Mouse (Mus musculus) bone marrow, adult 2 months (tissue): ENCODE results near the gene Lgi4. TPM values are rescaled to one million over a fixed set of nuclear protein-coding genes. Genes with fewer than 3 reads are reported as not detected.

Source experiments
- H3K27ac ChIP-seq: fragments of 200-500 bp; 2 replicates; pipeline ENCODE4 v1.5.1; 2012; ENCODE audit warnings: low read depth, mild to moderate bottlenecking, control low read depth, inconsistent platforms, low read length; ENCODE audit not compliant: control insufficient read depth, poor library complexity, insufficient read depth
- H3K4me1 ChIP-seq: fragments of 200-500 bp; 2 replicates; pipeline ENCODE4 v1.6.1; 2011; ENCODE audit warnings: low read length; ENCODE audit not compliant: control insufficient read depth, insufficient read depth
- H3K4me3 ChIP-seq: fragments of 200-500 bp; replicated peaks from 2 replicates; pipeline ENCODE3; 2011; ENCODE audit warnings: mild to moderate bottlenecking, low read depth, low read length, control low read depth; ENCODE audit not compliant: control insufficient read depth
- CTCF ChIP-seq: fragments of 200-500 bp; IDR thresholded peaks from 2 replicates; pipeline ENCODE4 v1.5.1; 2011; ENCODE audit warnings: low read length, control low read depth; ENCODE audit not compliant: control insufficient read depth, insufficient read depth
- POLR2A ChIP-seq: fragments of 200-500 bp; IDR thresholded peaks from 2 replicates; pipeline ENCODE4 v1.6.1; 2011; ENCODE audit warnings: low read depth, mild to moderate bottlenecking, control low read depth, low read length, borderline replicate concordance; ENCODE audit not compliant: control insufficient read depth
- WGBS: fragments of 180-500 bp; shearing (Covaris S2); methylation state at CpG from one replicate; pipeline ENCODE4 v1.1.7; 2018; 5-methylcytosine and 5-hydroxymethylcytosine counted together
- polyA plus RNA-seq: library from polyadenylated mRNA; stranded (reverse); fragments of >200 nt; gene quantifications from 2 replicates; pipeline ENCODE4 v1.2.4, GENCODE M21; 2011; ENCODE audit warnings: low replicate concordance; ENCODE audit not compliant: missing spikeins, insufficient read depth, insufficient read length

The Lgi4 gene
- polyA plus RNA-seq, 1 experiment: 2.3 TPM

- H3K4me1 ChIP-seq: no peaks in the 10 kb centered on the region
- H3K27ac ChIP-seq: no peak overlapping the region
- no peak overlapping the region for H3K4me3 ChIP-seq
- no peak for TF ChIP-seq POLR2A
- no peak for TF ChIP-seq CTCF
- 17% methylated on average over 5 of the region's 5 CpGs for WGBS
Measured at GRCm38 (mm10) chr7:31049135-31049845, 9.9 kb upstream of the Lgi4 start.

DNA sequence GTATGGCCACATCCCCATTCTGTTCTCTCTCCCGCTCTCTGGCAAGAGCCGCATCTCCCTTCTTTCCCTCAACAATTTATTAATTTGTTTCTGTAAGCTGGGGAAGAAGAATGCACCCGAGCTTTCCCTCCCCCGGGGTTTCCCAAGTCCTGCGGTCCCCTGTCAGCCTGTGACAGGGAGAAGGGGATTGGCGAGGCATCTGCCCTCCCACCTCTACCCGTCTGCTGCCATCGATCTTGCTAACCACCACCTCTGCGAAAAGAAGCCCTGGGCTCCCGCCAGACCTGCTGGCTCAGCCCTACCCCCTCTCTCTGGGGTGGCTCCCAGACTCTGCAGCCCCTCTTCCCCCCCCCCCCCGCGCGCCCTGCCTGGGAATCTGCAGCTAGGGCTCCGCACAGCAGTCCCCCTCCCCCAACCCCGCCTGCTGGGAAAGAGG is 9.3 kb upstream of the Lgi4 start:
- H3K4me1 ChIP-seq: no peaks in the 10 kb centered on the region
- 6% methylated on average over 15 of the region's 15 CpGs for WGBS
- no peak overlapping the region for H3K27ac ChIP-seq

DNA sequence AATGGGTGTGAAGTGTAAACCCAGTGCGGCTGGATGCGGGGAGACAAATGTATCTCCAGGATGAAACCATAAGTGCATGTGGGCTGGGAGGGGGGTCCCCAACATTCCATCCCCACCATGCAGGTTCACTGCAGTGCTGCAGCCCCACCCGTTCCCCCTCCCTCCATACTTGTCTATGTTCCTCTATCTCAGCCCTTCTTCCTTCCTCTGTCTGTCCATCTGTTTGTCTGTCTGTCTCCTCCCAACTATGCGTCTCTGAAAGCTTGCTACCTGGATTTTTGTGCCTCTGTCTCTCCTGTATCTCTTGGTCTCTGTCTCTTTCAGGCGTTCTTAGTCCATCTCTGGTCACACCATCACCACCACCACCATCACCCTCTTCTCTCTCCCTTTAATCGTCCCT is 8.7 kb upstream of the Lgi4 start:
- no peaks in the 10 kb centered on the region for H3K4me1 ChIP-seq
- WGBS: 11% methylated on average over 6 of the region's 6 CpGs
- TF ChIP-seq POLR2A (no peak), CTCF (no peak)
- no peak overlapping the region for H3K4me3 ChIP-seq
- no peak overlapping the region for H3K27ac ChIP-seq

More for the DNA sequence above, 9.3 kb upstream of the Lgi4 start:
- H3K4me3 ChIP-seq: no peak overlapping the region
- no peak for TF ChIP-seq CTCF
- TF ChIP-seq POLR2A: no peak

DNA sequence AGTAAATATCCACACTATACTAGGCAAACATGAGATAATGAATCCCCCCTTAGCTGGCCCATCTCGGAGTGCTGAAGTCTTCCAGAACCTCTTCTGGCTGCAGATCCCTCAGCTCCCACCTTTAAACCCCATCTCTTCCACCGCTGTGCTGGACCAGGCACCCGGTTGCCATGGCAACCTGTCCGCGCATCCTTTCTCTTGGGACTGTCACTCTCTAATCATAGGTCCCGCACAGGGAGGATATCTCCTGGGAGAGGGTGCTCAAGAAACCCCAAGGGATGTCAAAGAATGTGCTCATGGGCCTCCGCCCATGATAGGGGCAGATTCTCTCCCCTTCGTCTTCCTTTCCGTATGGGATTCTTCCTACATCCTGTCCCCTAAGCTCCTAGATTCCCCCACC is 8.2 kb upstream of the Lgi4 start:
- H3K27ac ChIP-seq: no peak overlapping the region
- 7% methylated on average over 9 of the region's 9 CpGs for WGBS
- H3K4me1 ChIP-seq: no peaks in the 10 kb centered on the region
- no peak overlapping the region for H3K4me3 ChIP-seq
- TF ChIP-seq POLR2A: no peak
- TF ChIP-seq CTCF: no peak

GRCm38 (mm10) chr7:31051321-31052021 is 7.7 kb upstream of the Lgi4 start, which contains the start of gene Fxyd7:
Gene Fxyd7, minus strand, starts transcription at chr7:31051467.
- H3K4me3 ChIP-seq: no peak within 1 kb of the TSS
- WGBS: 3% methylated on average over 27 of the region's 28 CpGs
- no peaks in the 10 kb centered on the region for H3K4me1 ChIP-seq
- H3K27ac ChIP-seq: no peak within 1 kb of the TSS
- TF ChIP-seq POLR2A (no peak), CTCF (no peak)

GRCm38 (mm10) chr7:31052251-31052635 is 6.9 kb upstream of the Lgi4 start:
- TF ChIP-seq CTCF (no peak), POLR2A (no peak)
- Histone ChIP-seq H3K4me3 (no peak overlapping the region), H3K27ac (no peak overlapping the region), H3K4me1 (no peaks in the 10 kb centered on the region)
- 6% methylated on average over 22 of the region's 22 CpGs for WGBS

GRCm38 (mm10) chr7:31052636-31053434 is 6.3 kb upstream of the Lgi4 start:
- TF ChIP-seq CTCF (no peak), POLR2A (no peak)
- Histone ChIP-seq H3K4me3 (no peak overlapping the region), H3K27ac (no peak overlapping the region), H3K4me1 (no peaks in the 10 kb centered on the region)
- 12% methylated on average over 34 of the region's 34 CpGs for WGBS
